Mouse (Mus musculus) neural tube, embryonic 11.5 days (tissue): Measurements from ENCODE around the gene Copg2. TPM values are rescaled to one million over a fixed set of nuclear protein-coding genes. Genes with fewer than 3 reads are reported as not detected.
A peak's percentile ranks its signal among the peaks of the same experiment; 100 is the strongest.

Experiments used
- ATAC-seq: fragments of 200-750 bp; cut with Nextera tagmentation; 2 replicates; pipeline ENCODE4 v1.8.0; 2017; ENCODE audit warnings: moderate number of reproducible peaks, mild to moderate bottlenecking, moderate TSS enrichment, moderate library complexity; ENCODE audit not compliant: insufficient read depth, low FRiP score, low TSS enrichment
- DNase-seq: peaks from one replicate; pipeline ENCODE4 v3.0.0-alpha.2; 2015; ENCODE audit warnings: low spot score
- H3K27ac ChIP-seq: fragments of 300-500 bp; sonication (generic); 2 replicates; pipeline ENCODE4 v1.5.1; 2014; ENCODE audit warnings: low read depth, mild to moderate bottlenecking, low read length
- H3K27me3 ChIP-seq: fragments of 300-500 bp; sonication (generic); 2 replicates; pipeline ENCODE4 v1.6.1; 2014; ENCODE audit warnings: mild to moderate bottlenecking, low read length, mixed read lengths; ENCODE audit not compliant: control insufficient read depth, insufficient read depth
- H3K36me3 ChIP-seq: fragments of 300-500 bp; sonication (generic); 2 replicates; pipeline ENCODE4 v1.6.1; 2014; ENCODE audit warnings: mild to moderate bottlenecking, low read length, moderate library complexity, mixed read lengths; ENCODE audit not compliant: control insufficient read depth, insufficient read depth
- H3K4me1 ChIP-seq: fragments of 300-500 bp; sonication (generic); 2 replicates; pipeline ENCODE4 v1.6.1; 2014; ENCODE audit warnings: low read length, mixed read lengths; ENCODE audit not compliant: control insufficient read depth, insufficient read depth
- H3K4me2 ChIP-seq: fragments of 300-500 bp; sonication (generic); 2 replicates; pipeline ENCODE4 v1.6.1; 2014; ENCODE audit warnings: low read depth, mild to moderate bottlenecking, moderate library complexity
- H3K4me3 ChIP-seq: fragments of 300-500 bp; sonication (generic); 2 replicates; pipeline ENCODE4 v1.5.1; 2014; ENCODE audit warnings: low read depth, low read length
- H3K9ac ChIP-seq: fragments of 300-500 bp; sonication (generic); 2 replicates; pipeline ENCODE4 v1.6.1; 2014; ENCODE audit warnings: mild to moderate bottlenecking, low read length
- H3K9me3 ChIP-seq: fragments of 300-500 bp; sonication (generic); 2 replicates; pipeline ENCODE4 v1.6.1; 2016; ENCODE audit warnings: low read length; ENCODE audit not compliant: control insufficient read depth
- WGBS: fragments of 180-500 bp; shearing (Covaris S2); extraction: QIAGEN DNeasy Blood & Tissue Kit; methylation state at CpG from one replicate; pipeline ENCODE4 v1.1.7; 2014; 5-methylcytosine and 5-hydroxymethylcytosine counted together
- polyA plus RNA-seq: library from polyadenylated mRNA; unstranded; fragments of >200 nt; fragmentation: Nextera tagmentation; extraction: Ambion mirVana; gene quantifications from 2 replicates; pipeline ENCODE4 v1.2.1, GENCODE M21; 2014

Copg2 gene
- polyA plus RNA-seq, 1 experiment from 2014 or later = 43.6 TPM

GRCm38 (mm10) chr6:30713896-30714295 is 182.7 kb downstream of the Copg2 start:
- no peak overlapping the region for H3K4me2 ChIP-seq
- no peak for ATAC-seq
- DNase-seq = no peak
- WGBS = 74% methylated on average over 11 of the region's 11 CpGs
- H3K36me3 ChIP-seq = no peaks in the 10 kb centered on the region
- no peak overlapping the region for H3K4me3 ChIP-seq
- H3K4me1 ChIP-seq = peaks cover 18% of the 10 kb centered on the region; the same call in 1 of the 2 replicates
- no peak overlapping the region for H3K27ac ChIP-seq
- no peaks in the 10 kb centered on the region for H3K9me3 ChIP-seq
- no peak overlapping the region for H3K9ac ChIP-seq
- H3K27me3 ChIP-seq = no peaks in the 10 kb centered on the region

GRCm38 (mm10) chr6:30713455-30713854 is 183.1 kb downstream of the Copg2 start:
- no peaks in the 10 kb centered on the region for H3K9me3 ChIP-seq
- no peak overlapping the region for H3K27ac ChIP-seq
- 77% methylated on average over 6 of the region's 6 CpGs for WGBS
- no peaks in the 10 kb centered on the region for H3K27me3 ChIP-seq
- H3K4me3 ChIP-seq = no peak overlapping the region
- no peak for DNase-seq
- peaks cover 18% of the 10 kb centered on the region; the same call in 1 of the 2 replicates for H3K4me1 ChIP-seq
- no peaks in the 10 kb centered on the region for H3K36me3 ChIP-seq
- no peak overlapping the region for H3K9ac ChIP-seq
- no peak for ATAC-seq
- H3K4me2 ChIP-seq = no peak overlapping the region

- 64% methylated on average over 7 of the region's 7 CpGs for WGBS
These were observed 184.1 kb downstream of the Copg2 start for GRCm38 (mm10) chr6:30712484-30712883.

GRCm38 (mm10) chr6:30711365-30711763 is 185.2 kb downstream of the Copg2 start:
- DNase-seq (no peak), ATAC-seq (no peak)
- no peak overlapping the region for H3K9ac ChIP-seq
- H3K4me2 ChIP-seq = no peak overlapping the region
- no peak overlapping the region for H3K4me3 ChIP-seq
- H3K9me3 ChIP-seq = no peaks in the 10 kb centered on the region
- H3K27ac ChIP-seq = no peak overlapping the region
- no peaks in the 10 kb centered on the region for H3K36me3 ChIP-seq
- WGBS = 66% methylated on average over 10 of the region's 10 CpGs
- no peaks in the 10 kb centered on the region for H3K27me3 ChIP-seq
- peaks cover 18% of the 10 kb centered on the region; the same call in 1 of the 2 replicates for H3K4me1 ChIP-seq

More at GRCm38 (mm10) chr6:30712484-30712883, 184.1 kb downstream of the Copg2 start:
- DNase-seq (no peak), ATAC-seq (no peak)
- H3K9me3 ChIP-seq = no peaks in the 10 kb centered on the region
- H3K4me1 ChIP-seq = peaks cover 18% of the 10 kb centered on the region; the same call in 1 of the 2 replicates
- H3K4me2 ChIP-seq = no peak overlapping the region
- no peak overlapping the region for H3K9ac ChIP-seq
- H3K4me3 ChIP-seq = no peak overlapping the region
- no peaks in the 10 kb centered on the region for H3K36me3 ChIP-seq
- no peaks in the 10 kb centered on the region for H3K27me3 ChIP-seq
- no peak overlapping the region for H3K27ac ChIP-seq

- H3K27ac ChIP-seq = peak overlapping the region; percentile 66
- H3K36me3 ChIP-seq = no peaks in the 10 kb centered on the region
- H3K4me1 ChIP-seq = peaks cover 18% of the 10 kb centered on the region; the same call in 1 of the 2 replicates
- H3K27me3 ChIP-seq = no peaks in the 10 kb centered on the region
- H3K4me3 ChIP-seq = no peak overlapping the region
- H3K9ac ChIP-seq = no peak overlapping the region
- ATAC-seq (no peak), DNase-seq (no peak)
- H3K9me3 ChIP-seq = no peaks in the 10 kb centered on the region
- H3K4me2 ChIP-seq = no peak overlapping the region
- WGBS = 44% methylated on average over 25 of the region's 25 CpGs
These were observed 185.9 kb downstream of the Copg2 start for GRCm38 (mm10) chr6:30710371-30711364.

- no peaks in the 10 kb centered on the region for H3K36me3 ChIP-seq
- H3K27ac ChIP-seq = no peak overlapping the region
- no peak overlapping the region for H3K4me3 ChIP-seq
- H3K4me2 ChIP-seq = no peak overlapping the region
- 34% methylated on average over 6 of the region's 6 CpGs for WGBS
- H3K9me3 ChIP-seq = no peaks in the 10 kb centered on the region
- H3K9ac ChIP-seq = no peak overlapping the region
- H3K27me3 ChIP-seq = no peaks in the 10 kb centered on the region
- H3K4me1 ChIP-seq = peaks cover 13% of the 10 kb centered on the region; the same call in 1 of the 2 replicates
- ATAC-seq (no peak), DNase-seq (no peak)
These were observed 187.5 kb downstream of the Copg2 start for GRCm38 (mm10) chr6:30709115-30709514.

GRCm38 (mm10) chr6:30703977-30704602 is 192.5 kb downstream of the Copg2 start:
- Histone ChIP-seq H3K36me3 (no peaks in the 10 kb centered on the region), H3K27ac (no peak overlapping the region), H3K4me2 (no peak overlapping the region), H3K9ac (no peak overlapping the region), H3K9me3 (no peaks in the 10 kb centered on the region), H3K4me1 (peaks cover 1% of the 10 kb centered on the region; the same call in 1 of the 2 replicates), H3K27me3 (no peaks in the 10 kb centered on the region), H3K4me3 (no peak overlapping the region)
- ATAC-seq (no peak), DNase-seq (no peak)
- 72% methylated on average over 9 of the region's 9 CpGs for WGBS

- Histone ChIP-seq H3K9me3 (no peaks in the 10 kb centered on the region), H3K4me2 (no peak overlapping the region), H3K27ac (no peak overlapping the region), H3K27me3 (no peaks in the 10 kb centered on the region), H3K9ac (no peak overlapping the region), H3K4me1 (no peaks in the 10 kb centered on the region), H3K4me3 (no peak overlapping the region), H3K36me3 (no peaks in the 10 kb centered on the region)
- DNase-seq (no peak), ATAC-seq (no peak)
- 69% methylated on average over 6 of the region's 6 CpGs for WGBS
These were observed 193.1 kb downstream of the Copg2 start for GRCm38 (mm10) chr6:30703476-30703875.
